Mouse (Mus musculus) liver, embryonic 11.5 days (tissue): Measurements from ENCODE around the gene Cfap161. TPM values are rescaled to one million over a fixed set of nuclear protein-coding genes. Genes with fewer than 3 reads are reported as not detected.
A peak's percentile ranks its signal among the peaks of the same experiment; 100 is the strongest.

Source experiments
- ATAC-seq: fragments of 200-750 bp; cut with Nextera tagmentation; replicated peaks from 2 replicates; pipeline ENCODE4 v1.8.0; 2017; ENCODE audit warnings: moderate number of reproducible peaks, mild to moderate bottlenecking, moderate TSS enrichment, moderate library complexity; ENCODE audit not compliant: low FRiP score
- DNase-seq: peaks from one replicate; pipeline ENCODE4 v3.0.0-alpha.2; 2017; ENCODE audit warnings: low spot score
- H3K27ac ChIP-seq: fragments of 300-500 bp; sonication (generic); 2 replicates; pipeline ENCODE4 v1.5.1; 2014; ENCODE audit warnings: mild to moderate bottlenecking, low read depth, low read length, control low read depth
- H3K27me3 ChIP-seq: fragments of 300-500 bp; sonication (generic); replicated peaks from 2 replicates; pipeline ENCODE4 v1.6.1; 2014; ENCODE audit warnings: low read length, mixed read lengths; ENCODE audit not compliant: control insufficient read depth, insufficient read depth
- H3K36me3 ChIP-seq: fragments of 300-500 bp; sonication (generic); 2 replicates; pipeline ENCODE4 v1.6.1; 2014; ENCODE audit warnings: mild to moderate bottlenecking, low read length, moderate library complexity, mixed read lengths; ENCODE audit not compliant: control insufficient read depth, insufficient read depth
- H3K4me1 ChIP-seq: fragments of 300-500 bp; sonication (generic); replicated peaks from 2 replicates; pipeline ENCODE4 v1.6.1; 2014; ENCODE audit warnings: low read length, mixed read lengths; ENCODE audit not compliant: control insufficient read depth, insufficient read depth
- H3K4me2 ChIP-seq: fragments of 300-500 bp; sonication (generic); 2 replicates; pipeline ENCODE4 v1.6.1; 2014; ENCODE audit warnings: mild to moderate bottlenecking, control low read depth, moderate library complexity
- H3K4me3 ChIP-seq: fragments of 300-500 bp; sonication (generic); 2 replicates; pipeline ENCODE4 v1.5.1; 2014; ENCODE audit warnings: low read depth, low read length, control low read depth
- H3K9ac ChIP-seq: fragments of 300-500 bp; sonication (generic); 2 replicates; pipeline ENCODE4 v1.6.1; 2014; ENCODE audit warnings: low read depth, low read length, control low read depth
- H3K9me3 ChIP-seq: fragments of 300-500 bp; sonication (generic); 2 replicates; pipeline ENCODE4 v1.6.1; 2016; ENCODE audit warnings: low read length, inconsistent platforms, mixed read lengths; ENCODE audit not compliant: control insufficient read depth
- WGBS: fragments of 180-500 bp; shearing (Covaris S2); extraction: QIAGEN DNeasy Blood & Tissue Kit; methylation state at CpG from one replicate; pipeline ENCODE4 v1.1.7; 2014; 5-methylcytosine and 5-hydroxymethylcytosine counted together
- polyA plus RNA-seq: library from polyadenylated mRNA; unstranded; fragments of >200 nt; fragmentation: Nextera tagmentation; extraction: Ambion mirVana; gene quantifications from 2 replicates; pipeline ENCODE4 v1.2.1, GENCODE M21; 2014

Gene Cfap161
- polyA plus RNA-seq, 1 experiment from 2014 or later, result not detected

GRCm38 (mm10) chr7:83816886-83817285, 22.2 kb upstream of the Cfap161 start:
- Histone ChIP-seq H3K9ac (no peak overlapping the region), H3K4me3 (no peak overlapping the region), H3K36me3 (no peaks in the 10 kb centered on the region), H3K9me3 (no peaks in the 10 kb centered on the region), H3K4me1 (peaks cover 15% of the 10 kb centered on the region), H3K27ac (no peak overlapping the region), H3K27me3 (no peaks in the 10 kb centered on the region), H3K4me2 (no peak overlapping the region)
- 89% methylated on average over 5 of the region's 5 CpGs for WGBS
- ATAC-seq, result no peak
- DNase-seq, result no peak

- Histone ChIP-seq H3K27ac (no peak overlapping the region), H3K4me1 (peaks cover 15% of the 10 kb centered on the region), H3K27me3 (no peaks in the 10 kb centered on the region), H3K36me3 (no peaks in the 10 kb centered on the region), H3K4me2 (no peak overlapping the region), H3K9me3 (no peaks in the 10 kb centered on the region), H3K4me3 (no peak overlapping the region), H3K9ac (no peak overlapping the region)
- 73% methylated on average over 1 of the region's 1 CpGs for WGBS
- DNase-seq (no peak), ATAC-seq (no peak)
Measured at GRCm38 (mm10) chr7:83815646-83816045, 21.0 kb upstream of the Cfap161 start.

GRCm38 (mm10) chr7:83813993-83814392, 19.3 kb upstream of the Cfap161 start:
- Histone ChIP-seq H3K4me3 (no peak overlapping the region), H3K9me3 (no peaks in the 10 kb centered on the region), H3K4me1 (peaks cover 20% of the 10 kb centered on the region), H3K9ac (no peak overlapping the region), H3K27ac (peak overlapping the region; percentile 76; the same call in 1 of the 2 replicates), H3K36me3 (no peaks in the 10 kb centered on the region), H3K4me2 (peak overlapping the region; percentile 18; the same call in 1 of the 2 replicates), H3K27me3 (no peaks in the 10 kb centered on the region)
- DNase-seq, result no peak
- no peak for ATAC-seq
- 23% methylated on average over 4 of the region's 4 CpGs for WGBS

GRCm38 (mm10) chr7:83813465-83813864, 18.8 kb upstream of the Cfap161 start:
- Histone ChIP-seq H3K27ac (peak overlapping the region; percentile 78), H3K9me3 (no peaks in the 10 kb centered on the region), H3K36me3 (no peaks in the 10 kb centered on the region), H3K4me1 (peaks cover 20% of the 10 kb centered on the region), H3K4me3 (no peak overlapping the region), H3K9ac (no peak overlapping the region), H3K27me3 (no peaks in the 10 kb centered on the region), H3K4me2 (no peak overlapping the region; the same call in 1 of the 2 replicates)
- WGBS, result 12% methylated on average over 3 of the region's 3 CpGs
- ATAC-seq (no peak), DNase-seq (no peak)

- H3K9ac ChIP-seq, result no peak overlapping the region
- H3K4me2 ChIP-seq, result no peak overlapping the region
- H3K36me3 ChIP-seq, result no peaks in the 10 kb centered on the region
- 56% methylated on average over 6 of the region's 6 CpGs for WGBS
- no peaks in the 10 kb centered on the region for H3K27me3 ChIP-seq
- no peak overlapping the region for H3K4me3 ChIP-seq
- no peak overlapping the region; the same call in 1 of the 2 replicates for H3K27ac ChIP-seq
- DNase-seq (no peak), ATAC-seq (no peak)
- no peaks in the 10 kb centered on the region for H3K9me3 ChIP-seq
- peaks cover 20% of the 10 kb centered on the region for H3K4me1 ChIP-seq
Measured at GRCm38 (mm10) chr7:83813016-83813415, 18.3 kb upstream of the Cfap161 start.

- Histone ChIP-seq H3K4me2 (no peak overlapping the region), H3K36me3 (no peaks in the 10 kb centered on the region), H3K4me3 (no peak overlapping the region), H3K27me3 (no peaks in the 10 kb centered on the region), H3K9ac (no peak overlapping the region), H3K27ac (no peak overlapping the region), H3K4me1 (peaks cover 20% of the 10 kb centered on the region), H3K9me3 (no peaks in the 10 kb centered on the region)
- WGBS, result 67% methylated on average over 10 of the region's 10 CpGs
- DNase-seq, result no peak
- no peak for ATAC-seq
Measured at GRCm38 (mm10) chr7:83812581-83812980, 17.9 kb upstream of the Cfap161 start.

GRCm38 (mm10) chr7:83811916-83812315, 17.2 kb upstream of the Cfap161 start:
- H3K4me2 ChIP-seq, result no peak overlapping the region
- no peaks in the 10 kb centered on the region for H3K27me3 ChIP-seq
- no peaks in the 10 kb centered on the region for H3K9me3 ChIP-seq
- peaks cover 20% of the 10 kb centered on the region for H3K4me1 ChIP-seq
- no peak overlapping the region for H3K9ac ChIP-seq
- ATAC-seq, result no peak
- H3K4me3 ChIP-seq, result no peak overlapping the region
- no peaks in the 10 kb centered on the region for H3K36me3 ChIP-seq
- DNase-seq, result no peak
- H3K27ac ChIP-seq, result no peak overlapping the region
- WGBS, result 80% methylated on average over 8 of the region's 8 CpGs

GRCm38 (mm10) chr7:83811461-83811860, 16.8 kb upstream of the Cfap161 start:
- Histone ChIP-seq H3K27ac (no peak overlapping the region), H3K4me3 (no peak overlapping the region), H3K9me3 (no peaks in the 10 kb centered on the region), H3K4me1 (peaks cover 20% of the 10 kb centered on the region), H3K9ac (no peak overlapping the region), H3K36me3 (no peaks in the 10 kb centered on the region), H3K27me3 (no peaks in the 10 kb centered on the region), H3K4me2 (no peak overlapping the region)
- no peak for ATAC-seq
- no peak for DNase-seq
- 89% methylated on average over 4 of the region's 4 CpGs for WGBS

GRCm38 (mm10) chr7:83810141-83811100, 15.7 kb upstream of the Cfap161 start:
- H3K9ac ChIP-seq, result no peak overlapping the region
- DNase-seq, result no peak
- no peak overlapping the region for H3K4me3 ChIP-seq
- H3K27ac ChIP-seq, result no peak overlapping the region
- H3K4me1 ChIP-seq, result peaks cover 20% of the 10 kb centered on the region
- H3K36me3 ChIP-seq, result no peaks in the 10 kb centered on the region
- no peaks in the 10 kb centered on the region for H3K27me3 ChIP-seq
- no peaks in the 10 kb centered on the region for H3K9me3 ChIP-seq
- ATAC-seq, result peak; percentile 46; the same call in 1 of the 2 replicates
- 16% methylated on average over 15 of the region's 15 CpGs for WGBS
- H3K4me2 ChIP-seq, result peak overlapping the region; percentile 18
